Mouse (Mus musculus) ES-Bruce4 (cell line): ENCODE results near the gene Golga4.

Source experiments
- CTCF ChIP-seq: IDR thresholded peaks from one replicate; pipeline ENCODE4 v1.8.1; 2011; ENCODE audit warnings: low read depth, low read length
- EP300 ChIP-seq: IDR thresholded peaks from 2 replicates; pipeline ENCODE4 v1.6.1; 2011; ENCODE audit warnings: low read depth, low read length; ENCODE audit not compliant: insufficient read depth
- POLR2A ChIP-seq: IDR thresholded peaks from one replicate; pipeline ENCODE4 v1.8.1; 2011; ENCODE audit warnings: low read length; ENCODE audit not compliant: insufficient read depth

DNA sequence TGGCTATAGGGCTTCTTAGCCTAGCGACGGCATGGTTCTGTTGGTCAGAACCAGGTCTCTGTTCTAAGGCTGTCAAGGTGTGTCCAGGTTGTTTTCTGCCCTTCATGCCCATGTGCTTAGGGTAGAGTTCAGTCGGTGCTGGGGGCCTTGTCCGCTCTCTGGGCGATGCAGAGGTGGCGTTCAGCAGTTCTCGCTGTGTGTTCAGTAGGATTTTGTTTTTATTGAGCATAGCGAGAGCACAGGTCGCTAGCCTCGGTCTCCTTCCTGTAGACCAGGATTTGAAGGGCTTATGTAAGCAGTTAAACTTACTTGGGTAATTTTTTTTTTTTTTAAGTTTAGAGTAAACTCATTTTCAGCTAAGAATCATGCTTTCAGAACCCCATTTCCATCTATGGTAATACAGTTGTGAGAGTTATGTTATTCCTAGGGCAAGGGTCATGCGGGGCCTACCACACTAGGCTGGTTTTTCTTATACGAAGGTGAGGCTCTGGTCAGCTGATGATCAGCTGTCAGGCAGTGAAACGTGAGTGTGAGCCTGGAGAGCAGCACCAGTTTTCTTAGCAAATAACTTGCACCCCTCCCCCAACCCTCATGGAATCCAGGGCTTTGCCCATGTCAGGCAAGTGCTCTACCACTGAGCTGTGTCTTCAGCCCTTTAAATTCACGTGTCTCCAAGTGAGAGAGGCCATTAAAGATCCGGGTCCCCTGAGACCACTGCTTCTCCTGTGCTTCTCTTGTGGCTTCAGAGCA is 5.0 kb downstream of the Golga4 start:
- no peak for TF ChIP-seq CTCF
- TF ChIP-seq POLR2A, result no peak
- TF ChIP-seq EP300, result no peak
